Mouse (Mus musculus) mature B cell (primary cell): ENCODE measurements around the gene Mical3.

Source experiments
- in situ Hi-C: fragments of 300-500 bp; cut with MboI; formaldehyde crosslinking; loops from 2 replicates; pipeline ENCODE4 v1.14.3; 2019

Mical3 gene

DNA sequence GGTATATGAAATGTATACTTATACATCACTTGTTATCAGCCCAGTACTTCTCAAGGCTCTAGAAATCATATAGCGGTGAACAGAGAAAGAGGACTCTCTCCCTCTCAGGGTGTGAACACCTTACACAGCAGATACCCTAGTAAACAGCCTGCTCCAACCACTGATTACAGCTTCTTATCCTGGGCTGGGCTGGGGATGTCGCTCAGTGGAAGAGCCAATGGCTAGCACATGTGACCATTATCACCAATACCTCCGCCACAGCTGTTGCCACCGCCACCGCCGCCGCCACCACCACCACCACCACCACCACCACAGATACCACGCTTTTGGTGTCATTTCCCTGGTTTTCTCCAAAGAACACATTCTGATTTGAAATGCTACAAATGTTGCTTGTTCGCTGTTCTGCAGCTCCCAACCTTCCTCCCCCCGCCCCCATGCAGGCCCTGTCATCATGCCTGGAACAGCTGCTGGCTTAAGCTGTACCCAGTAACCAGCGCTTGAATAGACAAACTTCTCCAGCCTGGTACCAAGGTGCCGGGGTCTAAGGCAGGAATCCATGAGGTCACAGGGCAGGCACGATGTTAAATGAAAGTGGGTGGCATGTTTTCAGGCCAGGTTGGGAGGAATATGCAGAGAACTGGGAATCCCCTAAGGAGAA is 78.7 kb downstream of the Mical3 start:
- in situ Hi-C loops = no loop called here

DNA sequence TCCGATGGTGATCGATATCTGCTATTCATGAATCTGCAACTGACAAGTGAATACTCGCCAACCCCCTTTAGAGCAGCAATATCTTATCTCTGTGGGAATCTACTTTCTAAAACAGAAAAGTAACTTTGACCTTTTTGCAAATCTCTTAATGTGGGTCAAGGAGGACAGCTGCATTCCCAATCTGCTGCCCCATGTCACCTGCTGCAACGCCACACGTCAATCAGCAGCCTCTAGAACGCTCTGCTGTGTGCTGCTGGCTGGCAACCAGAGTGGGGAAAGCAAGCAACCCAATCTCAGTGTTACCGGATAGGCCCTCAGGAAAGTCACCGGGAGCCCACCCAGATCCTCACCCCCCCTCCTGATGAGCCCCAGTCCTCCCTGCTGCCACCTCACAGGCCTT is 79.4 kb downstream of the Mical3 start:
- in situ Hi-C loops = no loop called here

DNA sequence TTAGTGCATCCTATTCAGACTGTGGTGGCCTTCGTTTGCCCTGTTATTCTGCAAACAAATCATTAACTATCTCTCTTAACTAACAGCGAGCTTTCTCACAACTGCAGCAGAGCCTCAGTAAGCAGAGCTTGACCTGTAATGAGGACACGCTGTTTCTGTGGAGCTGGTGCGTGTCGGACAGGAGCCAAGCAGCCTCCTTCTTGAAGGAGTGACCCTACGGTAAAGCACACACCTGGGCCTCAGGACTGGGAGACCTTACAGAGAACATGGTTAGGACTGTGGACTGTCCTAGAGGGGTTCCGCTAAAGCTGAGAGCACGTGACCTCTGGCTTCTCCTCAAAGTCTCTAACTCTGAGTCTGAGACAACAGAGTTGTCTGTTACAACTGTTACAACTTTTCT is 82.1 kb downstream of the Mical3 start:
- in situ Hi-C loops = no loop called here

DNA sequence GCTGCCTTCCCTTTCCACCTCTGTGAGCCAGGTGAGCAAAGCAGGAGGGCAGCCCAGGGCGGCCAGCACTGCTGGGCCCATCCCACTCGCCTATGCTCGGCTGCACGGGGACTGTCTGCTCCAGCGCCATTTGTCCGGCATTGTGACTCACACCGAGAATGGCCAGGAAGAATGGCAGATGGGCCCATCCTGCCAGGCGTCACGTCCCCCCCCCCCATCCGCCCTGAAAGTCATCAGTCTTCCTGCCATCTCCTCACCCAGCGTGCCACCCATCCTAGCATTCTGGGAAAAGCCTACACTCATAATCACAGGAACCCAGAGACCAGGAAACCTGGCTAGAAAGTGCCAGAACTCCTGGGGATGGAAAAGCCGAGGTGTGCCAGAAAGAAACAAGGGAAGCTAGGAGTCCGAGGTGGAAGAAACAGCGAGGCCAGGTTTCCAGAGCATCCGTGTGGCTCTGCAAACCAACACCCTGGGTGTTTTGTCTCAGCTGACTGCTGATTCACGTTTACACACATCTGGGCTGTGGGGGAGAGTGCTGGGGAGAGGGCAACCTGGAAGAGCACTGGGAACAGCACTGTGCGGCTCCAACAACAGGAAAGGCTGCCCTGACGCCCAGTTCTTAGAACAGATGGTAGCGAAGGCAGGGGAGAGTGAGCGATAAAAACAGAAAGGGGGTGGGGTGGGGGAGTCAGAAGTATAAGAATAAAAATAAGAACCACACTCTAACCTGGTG is 85.3 kb downstream of the Mical3 start:
- in situ Hi-C loops = no loop called here

DNA sequence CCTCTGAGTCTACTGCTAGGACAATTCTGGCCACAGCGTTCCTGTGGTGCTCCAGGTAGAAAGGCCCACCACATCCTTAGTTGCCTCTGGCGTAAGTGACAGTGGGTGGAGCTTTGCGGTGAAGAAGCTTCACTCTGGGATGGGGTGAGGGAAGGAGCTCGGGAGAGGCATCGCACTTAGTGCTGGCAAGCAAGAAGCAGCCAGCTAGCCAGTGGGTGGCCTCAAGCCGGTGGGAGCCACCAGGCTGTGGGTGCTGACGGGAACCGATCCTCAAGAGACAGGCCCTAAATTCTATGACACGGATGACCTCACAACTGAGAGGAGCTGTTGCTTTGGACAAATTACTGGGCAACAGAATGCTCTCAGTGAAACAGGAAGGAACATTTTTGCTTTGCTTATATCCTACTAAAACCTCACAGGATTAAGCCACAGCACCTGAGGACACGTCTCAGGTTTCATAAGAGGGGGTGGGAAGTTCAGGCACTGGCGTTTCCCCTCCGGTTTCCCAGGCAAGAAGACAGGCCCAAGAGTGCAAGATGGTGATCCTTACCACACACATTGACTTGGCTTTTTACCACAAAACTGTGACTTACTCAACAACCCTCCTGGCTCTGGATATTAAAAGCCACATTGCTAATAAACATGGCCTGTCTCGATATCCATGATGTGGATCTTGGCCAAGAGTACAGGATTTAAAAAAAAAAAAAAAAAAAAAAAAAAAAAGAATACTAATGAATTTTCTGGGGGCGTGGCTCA is 87.2 kb downstream of the Mical3 start:
- in situ Hi-C loops = no loop called here

- in situ Hi-C loops = no loop called here
Observed at GRCm38 (mm10) chr6:121039719-121040118, 91.1 kb downstream of the Mical3 start.

GRCm38 (mm10) chr6:121039286-121039685 is 91.5 kb downstream of the Mical3 start:
- in situ Hi-C loops = no loop called here

DNA sequence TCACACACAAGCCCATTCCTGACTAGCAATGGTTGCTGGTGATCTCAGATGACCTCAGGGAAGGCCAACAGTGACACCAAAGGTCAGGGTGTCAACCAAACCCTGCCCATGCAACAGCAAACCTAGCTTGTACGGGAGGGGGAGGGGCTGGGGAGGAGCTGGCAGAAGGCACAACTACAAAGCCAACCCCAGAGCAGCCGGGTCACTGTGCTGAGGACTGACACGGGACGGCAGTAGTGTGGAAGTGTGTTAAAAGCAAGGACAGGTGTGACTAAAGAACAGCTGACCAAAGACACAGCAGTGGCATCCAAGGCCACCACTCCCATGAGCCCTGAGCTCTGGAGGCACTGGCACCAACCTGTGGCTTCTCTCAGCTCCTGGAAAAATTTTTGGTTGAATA is 93.7 kb downstream of the Mical3 start:
- in situ Hi-C loops = no loop called here

DNA sequence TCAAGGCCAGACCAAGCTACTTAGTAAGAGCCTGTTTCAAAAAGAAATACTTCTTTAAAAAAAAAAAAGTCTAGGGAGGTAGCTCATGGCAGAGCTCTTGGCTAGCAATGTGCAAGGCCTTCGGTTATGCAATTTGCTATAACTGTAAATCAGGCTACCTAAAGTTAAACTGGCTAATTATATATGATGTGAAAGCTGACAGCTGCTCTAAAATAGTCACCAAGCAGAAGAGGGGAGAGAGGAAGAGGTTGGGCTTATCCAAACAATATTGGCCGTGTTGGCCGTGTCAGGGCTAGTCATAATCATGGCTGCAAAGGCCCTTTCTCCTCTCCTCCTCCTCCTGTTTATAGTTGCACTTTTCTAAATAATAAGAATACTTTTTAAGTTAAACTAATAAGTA is 94.9 kb downstream of the Mical3 start:
- in situ Hi-C loops = no loop called here

GRCm38 (mm10) chr6:121035268-121035667 is 95.5 kb downstream of the Mical3 start:
- in situ Hi-C loops = no loop called here

GRCm38 (mm10) chr6:121033250-121033649 is 97.5 kb downstream of the Mical3 start:
- in situ Hi-C loops = no loop called here

- in situ Hi-C loops = no loop called here
Observed at GRCm38 (mm10) chr6:121031370-121031769, 99.4 kb downstream of the Mical3 start.

- in situ Hi-C loops = no loop called here
Observed at GRCm38 (mm10) chr6:121029897-121030589, 100.8 kb downstream of the Mical3 start.

DNA sequence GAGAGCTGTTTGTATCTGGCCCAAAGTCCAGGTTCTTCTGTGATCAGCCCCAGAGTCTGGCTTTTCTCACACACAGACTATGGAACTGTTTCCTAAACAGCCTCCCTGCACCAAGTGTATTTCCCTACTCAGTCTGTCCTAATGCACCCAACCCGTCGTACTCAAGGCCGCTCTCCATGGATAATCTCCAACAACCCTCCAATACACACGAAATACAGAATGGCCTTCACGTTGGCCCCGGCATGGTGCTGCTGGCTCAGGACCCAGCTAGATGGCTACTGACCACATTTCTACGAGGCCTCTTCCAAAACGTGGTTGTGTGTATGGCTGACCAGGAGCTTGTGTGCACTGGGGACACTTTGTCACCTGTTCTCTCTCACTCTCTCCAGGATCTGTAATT is 102.3 kb downstream of the Mical3 start:
- in situ Hi-C loops = no loop called here

DNA sequence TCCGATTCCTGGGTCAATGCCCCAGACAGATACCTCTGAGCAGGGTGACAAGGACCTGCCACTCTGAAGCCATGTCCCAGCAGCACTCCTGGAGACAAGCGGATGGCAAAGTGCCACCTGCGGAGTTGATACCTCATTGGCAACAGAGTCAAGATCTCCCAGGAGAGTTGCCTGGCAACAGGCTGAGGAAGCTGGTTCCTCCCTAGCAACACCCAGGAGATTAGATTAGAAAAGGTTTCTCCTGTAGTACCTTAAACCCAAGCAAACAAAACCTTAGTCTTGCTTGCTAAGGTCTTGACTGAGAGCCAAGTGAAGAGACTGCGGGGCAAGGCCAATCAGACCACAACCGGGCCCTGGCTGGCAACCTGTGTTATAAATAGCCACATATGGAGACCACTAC is 103.5 kb downstream of the Mical3 start:
- in situ Hi-C loops = no loop called here

GRCm38 (mm10) chr6:121026866-121027265 is 103.9 kb downstream of the Mical3 start:
- in situ Hi-C loops = no loop called here

- in situ Hi-C loops = no loop called here
Observed at GRCm38 (mm10) chr6:121026019-121026584, 104.7 kb downstream of the Mical3 start.

- in situ Hi-C loops = no loop called here
Observed at GRCm38 (mm10) chr6:121018147-121018546, 112.7 kb downstream of the Mical3 start.

DNA sequence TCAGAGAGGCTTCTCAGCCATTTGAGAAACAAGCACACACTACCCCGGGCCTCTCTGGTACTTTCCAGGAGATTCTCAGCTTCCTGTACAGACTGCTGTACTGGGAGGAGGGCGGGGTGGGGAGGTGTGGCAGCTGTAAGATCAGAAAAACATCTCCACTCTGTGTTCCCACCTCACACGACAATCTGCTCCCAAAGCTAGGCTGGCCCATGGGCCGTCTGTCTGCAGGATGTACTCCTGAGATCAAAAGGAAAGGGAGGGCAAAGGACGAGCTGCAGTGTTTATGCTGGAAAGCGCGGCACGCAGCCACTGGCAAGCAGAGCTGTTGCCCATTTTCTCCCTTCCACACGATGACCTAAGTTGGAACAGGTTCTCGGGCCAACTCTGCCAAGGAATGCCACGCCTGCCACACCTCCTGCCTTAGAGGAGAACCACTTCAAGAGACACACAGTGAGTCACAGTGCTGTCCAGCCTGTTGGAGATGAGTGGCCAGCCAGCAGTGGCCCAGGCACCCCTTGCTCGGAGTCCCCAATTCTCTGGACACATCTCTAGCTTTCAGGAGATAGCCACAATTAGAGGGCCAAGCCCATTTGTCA is 113.3 kb downstream of the Mical3 start:
- in situ Hi-C loops = no loop called here

DNA sequence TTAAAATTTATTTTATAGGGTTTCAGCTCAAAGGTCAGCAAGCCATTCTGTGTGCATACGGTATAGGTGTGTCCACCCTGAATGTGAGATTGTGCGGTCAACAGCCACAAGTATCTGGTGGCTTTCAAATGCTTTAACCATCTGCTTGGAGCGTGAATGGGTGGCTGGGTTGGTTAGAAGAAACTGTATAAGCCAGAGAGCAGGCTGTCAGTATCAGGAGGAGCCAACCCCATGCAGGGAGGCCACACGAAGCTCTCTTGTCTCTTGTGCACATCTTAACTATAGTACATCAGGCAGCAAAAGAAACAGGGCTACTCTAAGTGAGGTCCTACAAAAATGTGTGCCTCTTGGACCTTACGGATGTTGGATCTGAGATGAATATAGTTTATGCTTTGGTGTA is 114.7 kb downstream of the Mical3 start:
- in situ Hi-C loops = no loop called here

GRCm38 (mm10) chr6:121014339-121014738 is 116.5 kb downstream of the Mical3 start:
- in situ Hi-C loops = no loop called here

- in situ Hi-C loops = no loop called here
Observed at GRCm38 (mm10) chr6:121013750-121014149, 117.0 kb downstream of the Mical3 start.
